Mouse (Mus musculus): ENCODE measurements at regions not wholly inside any gene's neighbourhood (a gene's known extent, or its start where the extent isn't known, plus 50 kb on each side); places are given as distances from the start of the nearest gene placed in this dataset.
"Not testable (repeated sequence)": the region's sequence is repeated elsewhere in the genome, so short reads cannot be mapped to it uniquely, and the experiment has no call there.

- H3K27me3 ChIP-seq = no peaks in the 10 kb centered on the region
- no peak overlapping the region for H3K9ac ChIP-seq
- no peak overlapping the region for H3K27ac ChIP-seq (replicated peaks)
- no peak overlapping the region for H3K4me3 ChIP-seq (replicated peaks)
- H3K4me2 ChIP-seq (replicated peaks) = no peak overlapping the region
- no peak for ATAC-seq (ENCODE audit: insufficient number of reproducible peaks, low FRiP score, low TSS enrichment, low read depth)
- no peaks in the 10 kb centered on the region for H3K36me3 ChIP-seq
- no peaks in the 10 kb centered on the region for H3K9me3 ChIP-seq (replicated peaks)
- H3K4me1 ChIP-seq = no peaks in the 10 kb centered on the region
These were observed 86.3 kb downstream of the Kcnk1 start for GRCm38 (mm10) chr8:126081279-126081678.

GRCm38 (mm10) chr8:126082827-126083226, 87.9 kb downstream of the Kcnk1 start:
- Histone ChIP-seq H3K9me3 (replicated peaks) (no peaks in the 10 kb centered on the region), H3K27me3 (no peaks in the 10 kb centered on the region), H3K4me2 (replicated peaks) (no peak overlapping the region), H3K36me3 (no peaks in the 10 kb centered on the region), H3K27ac (replicated peaks) (no peak overlapping the region), H3K4me1 (no peaks in the 10 kb centered on the region), H3K4me3 (replicated peaks) (no peak overlapping the region), H3K9ac (no peak overlapping the region)
- no peak for ATAC-seq (ENCODE audit: insufficient number of reproducible peaks, low FRiP score, low TSS enrichment, low read depth)
- WGBS = 76% methylated on average over 1 of the region's 1 CpGs

- Histone ChIP-seq H3K4me3 (replicated peaks) (no peak overlapping the region), H3K4me1 (no peaks in the 10 kb centered on the region), H3K36me3 (no peaks in the 10 kb centered on the region), H3K9me3 (replicated peaks) (no peaks in the 10 kb centered on the region), H3K4me2 (replicated peaks) (no peak overlapping the region), H3K27me3 (no peaks in the 10 kb centered on the region), H3K9ac (no peak overlapping the region), H3K27ac (replicated peaks) (no peak overlapping the region)
- 44% methylated on average over 1 of the region's 1 CpGs for WGBS
- no peak for ATAC-seq (ENCODE audit: insufficient number of reproducible peaks, low FRiP score, low TSS enrichment, low read depth)
These were observed 95.8 kb downstream of the Kcnk1 start for GRCm38 (mm10) chr8:126090772-126091171.

- no peak for ATAC-seq (ENCODE audit: insufficient number of reproducible peaks, low FRiP score, low TSS enrichment, low read depth)
- no peaks in the 10 kb centered on the region for H3K4me1 ChIP-seq
- H3K9me3 ChIP-seq (replicated peaks) = no peaks in the 10 kb centered on the region
- H3K4me3 ChIP-seq (replicated peaks) = no peak overlapping the region
- no peak overlapping the region for H3K9ac ChIP-seq
- H3K36me3 ChIP-seq = no peaks in the 10 kb centered on the region
- H3K27ac ChIP-seq (replicated peaks) = no peak overlapping the region
- H3K4me2 ChIP-seq (replicated peaks) = no peak overlapping the region
- WGBS = 65% methylated on average over 2 of the region's 2 CpGs
- H3K27me3 ChIP-seq = no peaks in the 10 kb centered on the region
These were observed 99.0 kb downstream of the Kcnk1 start for GRCm38 (mm10) chr8:126094005-126094404.

GRCm38 (mm10) chr8:126096056-126096455, 101.1 kb downstream of the Kcnk1 start:
- H3K27me3 ChIP-seq = no peaks in the 10 kb centered on the region
- no peaks in the 10 kb centered on the region for H3K4me1 ChIP-seq
- ATAC-seq (ENCODE audit: insufficient number of reproducible peaks, low FRiP score, low TSS enrichment, low read depth) = no peak
- H3K9ac ChIP-seq = no peak overlapping the region
- H3K27ac ChIP-seq (replicated peaks) = no peak overlapping the region
- H3K9me3 ChIP-seq (replicated peaks) = no peaks in the 10 kb centered on the region
- H3K4me2 ChIP-seq (replicated peaks) = no peak overlapping the region
- WGBS = 68% methylated on average over 6 of the region's 6 CpGs
- no peak overlapping the region for H3K4me3 ChIP-seq (replicated peaks)
- no peaks in the 10 kb centered on the region for H3K36me3 ChIP-seq

- Histone ChIP-seq H3K9ac (no peak overlapping the region), H3K4me2 (replicated peaks) (no peak overlapping the region), H3K9me3 (replicated peaks) (no peaks in the 10 kb centered on the region), H3K4me1 (no peaks in the 10 kb centered on the region), H3K27ac (replicated peaks) (no peak overlapping the region), H3K36me3 (no peaks in the 10 kb centered on the region), H3K27me3 (no peaks in the 10 kb centered on the region), H3K4me3 (replicated peaks) (no peak overlapping the region)
- no peak for ATAC-seq (ENCODE audit: insufficient number of reproducible peaks, low FRiP score, low TSS enrichment, low read depth)
- 61% methylated on average over 9 of the region's 9 CpGs for WGBS
These were observed 101.7 kb downstream of the Kcnk1 start for GRCm38 (mm10) chr8:126096636-126097170.

- H3K4me3 ChIP-seq (replicated peaks) = no peak overlapping the region
- no peak for ATAC-seq (ENCODE audit: insufficient number of reproducible peaks, low FRiP score, low TSS enrichment, low read depth)
- H3K27me3 ChIP-seq = no peaks in the 10 kb centered on the region
- H3K4me1 ChIP-seq = no peaks in the 10 kb centered on the region
- H3K9ac ChIP-seq = no peak overlapping the region
- H3K36me3 ChIP-seq = no peaks in the 10 kb centered on the region
- no peak overlapping the region for H3K4me2 ChIP-seq (replicated peaks)
- no peaks in the 10 kb centered on the region for H3K9me3 ChIP-seq (replicated peaks)
- 78% methylated on average over 6 of the region's 6 CpGs for WGBS
- no peak overlapping the region for H3K27ac ChIP-seq (replicated peaks)
These were observed 103.9 kb downstream of the Kcnk1 start for GRCm38 (mm10) chr8:126098886-126099285.

GRCm38 (mm10) chr8:126099889-126100288, 104.9 kb downstream of the Kcnk1 start:
- Histone ChIP-seq H3K9ac (no peak overlapping the region), H3K27ac (replicated peaks) (no peak overlapping the region), H3K4me3 (replicated peaks) (no peak overlapping the region), H3K4me2 (replicated peaks) (no peak overlapping the region), H3K27me3 (no peaks in the 10 kb centered on the region), H3K4me1 (no peaks in the 10 kb centered on the region), H3K9me3 (replicated peaks) (no peaks in the 10 kb centered on the region), H3K36me3 (no peaks in the 10 kb centered on the region)
- WGBS = 61% methylated on average over 4 of the region's 4 CpGs
- ATAC-seq (ENCODE audit: insufficient number of reproducible peaks, low FRiP score, low TSS enrichment, low read depth) = no peak

GRCm38 (mm10) chr8:126105043-126105442, 110.1 kb downstream of the Kcnk1 start:
- WGBS = 71% methylated on average over 3 of the region's 3 CpGs
- Histone ChIP-seq H3K27me3 (no peaks in the 10 kb centered on the region), H3K36me3 (no peaks in the 10 kb centered on the region), H3K27ac (replicated peaks) (no peak overlapping the region), H3K9me3 (replicated peaks) (no peaks in the 10 kb centered on the region), H3K4me2 (replicated peaks) (no peak overlapping the region), H3K4me3 (replicated peaks) (no peak overlapping the region), H3K9ac (no peak overlapping the region), H3K4me1 (no peaks in the 10 kb centered on the region)
- no peak for ATAC-seq (ENCODE audit: insufficient number of reproducible peaks, low FRiP score, low TSS enrichment, low read depth)

GRCm38 (mm10) chr8:126126041-126126440, 131.1 kb downstream of the Kcnk1 start:
- no peak overlapping the region for H3K4me2 ChIP-seq (replicated peaks)
- no peaks in the 10 kb centered on the region for H3K27me3 ChIP-seq
- H3K27ac ChIP-seq (replicated peaks) = no peak overlapping the region
- no peaks in the 10 kb centered on the region for H3K36me3 ChIP-seq
- whole genome bisulfite sequencing = 62% methylated on average over 6 of the region's 6 CpGs
- H3K9ac ChIP-seq = no peak overlapping the region
- no peak overlapping the region for H3K4me3 ChIP-seq (replicated peaks)
- H3K4me1 ChIP-seq = no peaks in the 10 kb centered on the region
- ATAC-seq (ENCODE audit: insufficient number of reproducible peaks, low FRiP score, low TSS enrichment, low read depth) = no peak
- no peaks in the 10 kb centered on the region for H3K9me3 ChIP-seq (replicated peaks)

GRCm38 (mm10) chr8:126132076-126132475, 137.1 kb downstream of the Kcnk1 start:
- ATAC-seq (ENCODE audit: insufficient number of reproducible peaks, low FRiP score, low TSS enrichment, low read depth) = no peak
- Histone ChIP-seq H3K4me2 (replicated peaks) (no peak overlapping the region), H3K9me3 (replicated peaks) (no peaks in the 10 kb centered on the region), H3K36me3 (no peaks in the 10 kb centered on the region), H3K4me1 (no peaks in the 10 kb centered on the region), H3K27ac (replicated peaks) (no peak overlapping the region), H3K4me3 (replicated peaks) (no peak overlapping the region), H3K27me3 (0 out of 2 replicates have a peak, but pooled peaks cover 2% of the 10 kb centered on the region), H3K9ac (no peak overlapping the region)
- WGBS = 61% methylated on average over 4 of the region's 4 CpGs

GRCm38 (mm10) chr8:126132918-126133317, 137.9 kb downstream of the Kcnk1 start:
- H3K36me3 ChIP-seq; H3K9ac ChIP-seq; H3K4me1 ChIP-seq; H3K4me3 ChIP-seq (replicated peaks); ATAC-seq (ENCODE audit: insufficient number of reproducible peaks, low FRiP score, low TSS enrichment, low read depth); H3K4me2 ChIP-seq (replicated peaks); H3K27ac ChIP-seq (replicated peaks); H3K27me3 ChIP-seq; H3K9me3 ChIP-seq (replicated peaks): not testable (repeated sequence)
- 96% methylated on average over 4 of the region's 4 CpGs for WGBS
